Mouse (Mus musculus): ENCODE measurements around the gene Zc3h12a. TPM values are rescaled to one million over a fixed set of nuclear protein-coding genes. Genes with fewer than 3 reads are reported as not detected.

Zc3h12a gene
- polyA plus RNA-seq, 1 experiment: not detected

DNA sequence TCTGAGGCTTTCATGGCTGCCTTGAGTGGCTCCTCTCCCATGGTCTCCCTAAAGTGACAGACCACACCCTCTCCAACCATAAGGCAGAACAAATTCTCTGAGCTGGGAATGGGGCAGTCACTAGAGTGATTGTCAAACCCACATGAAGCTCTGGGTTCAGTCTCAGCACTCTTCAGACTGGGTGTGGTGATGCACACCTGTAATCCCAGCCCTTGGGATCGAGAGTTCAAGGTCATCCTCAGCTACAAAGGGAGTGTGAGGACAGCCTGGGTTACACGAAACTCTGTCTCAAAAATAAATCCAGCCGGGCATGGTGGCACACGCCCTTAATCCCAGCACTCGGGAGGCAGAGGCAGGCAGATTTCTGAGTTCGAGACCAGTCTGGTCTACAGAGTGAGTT lies 24.8 kb upstream of the Zc3h12a start:
- H3K27ac ChIP-seq (ENCODE audit: insufficient read depth, low read depth, low read length): no peak overlapping the region
- WGBS: 93% methylated on average over 6 of the region's 6 CpGs

GRCm38 (mm10) chr4:125149460-125149859 lies 21.8 kb upstream of the Zc3h12a start:
- TF ChIP-seq POLR2A (IDR thresholded peaks at IDR 0.05; ENCODE audit: insufficient read depth, low read depth, low read length) (no peak), CTCF (IDR thresholded peaks at IDR 0.05; ENCODE audit: insufficient read depth, low read depth, low read length) (no peak)
- Histone ChIP-seq H3K4me1 (ENCODE audit: control insufficient read depth, insufficient read depth, low read length) (peaks cover 14% of the 10 kb centered on the region), H3K27ac (ENCODE audit: insufficient read depth, low read depth, low read length) (no peak overlapping the region), H3K4me3 (ENCODE audit: insufficient read depth, low read depth, low read length) (no peak overlapping the region)
- 36% methylated on average over 5 of the region's 5 CpGs for WGBS

More for the DNA sequence above, 24.8 kb upstream of the Zc3h12a start:
- H3K4me3 ChIP-seq (ENCODE audit: insufficient read depth, low read depth, low read length): no peak overlapping the region
- no peaks in the 10 kb centered on the region for H3K4me1 ChIP-seq (ENCODE audit: control insufficient read depth, insufficient read depth, low read length)
- TF ChIP-seq CTCF (IDR thresholded peaks at IDR 0.05; ENCODE audit: insufficient read depth, low read depth, low read length) (no peak), POLR2A (IDR thresholded peaks at IDR 0.05; ENCODE audit: insufficient read depth, low read depth, low read length) (no peak)

DNA sequence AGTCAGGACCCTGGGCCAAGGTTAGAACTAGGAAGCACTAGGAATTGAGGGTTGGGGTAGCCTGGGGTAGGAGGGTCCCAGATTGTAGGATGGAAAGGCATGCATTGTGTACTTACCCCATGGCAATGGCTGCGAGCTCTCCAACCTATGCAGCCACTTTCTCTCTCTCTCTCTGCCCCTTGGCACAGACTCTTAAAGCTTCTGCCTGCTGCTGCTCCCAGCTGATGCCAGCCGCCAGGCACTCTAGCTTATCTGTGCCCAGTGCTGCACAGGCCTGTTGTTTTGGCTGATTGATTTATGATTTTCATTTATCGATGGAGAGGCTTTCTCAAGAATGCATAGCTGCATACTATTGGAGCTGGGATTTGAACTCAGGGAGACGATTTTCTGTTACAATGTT lies 20.3 kb upstream of the Zc3h12a start:
- Histone ChIP-seq H3K27ac (ENCODE audit: insufficient read depth, low read depth, low read length) (no peak overlapping the region), H3K4me3 (ENCODE audit: insufficient read depth, low read depth, low read length) (no peak overlapping the region), H3K4me1 (ENCODE audit: control insufficient read depth, insufficient read depth, low read length) (peaks cover 14% of the 10 kb centered on the region)
- 90% methylated on average over 4 of the region's 4 CpGs for WGBS
- TF ChIP-seq POLR2A (IDR thresholded peaks at IDR 0.05; ENCODE audit: insufficient read depth, low read depth, low read length) (no peak), CTCF (IDR thresholded peaks at IDR 0.05; ENCODE audit: insufficient read depth, low read depth, low read length) (no peak)

DNA sequence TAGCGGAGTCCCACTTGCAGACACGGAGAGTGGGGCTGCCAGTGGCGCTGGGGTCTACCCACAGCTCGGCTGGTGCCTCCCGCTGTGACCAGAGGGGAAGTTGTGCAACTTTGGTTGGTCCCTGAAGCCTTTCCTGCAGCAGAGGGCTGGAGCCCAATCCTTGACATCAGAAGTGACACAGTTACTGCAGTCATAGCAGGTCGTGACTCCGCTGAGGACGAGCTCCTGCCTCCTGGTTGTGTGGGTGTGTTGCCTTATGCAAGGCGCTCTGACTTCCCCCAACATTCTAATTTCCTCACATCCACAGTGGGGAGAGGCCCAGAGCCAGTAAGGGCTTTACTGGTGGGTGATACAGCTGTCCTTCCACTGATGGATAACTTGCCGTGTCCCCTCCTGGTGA lies 17.6 kb upstream of the Zc3h12a start:
- 22% methylated on average over 10 of the region's 10 CpGs for WGBS
- Histone ChIP-seq H3K4me3 (ENCODE audit: insufficient read depth, low read depth, low read length) (no peak overlapping the region), H3K4me1 (ENCODE audit: control insufficient read depth, insufficient read depth, low read length) (peaks cover 14% of the 10 kb centered on the region), H3K27ac (ENCODE audit: insufficient read depth, low read depth, low read length) (no peak overlapping the region)
- TF ChIP-seq POLR2A (IDR thresholded peaks at IDR 0.05; ENCODE audit: insufficient read depth, low read depth, low read length) (no peak), CTCF (IDR thresholded peaks at IDR 0.05; ENCODE audit: insufficient read depth, low read depth, low read length) (no peak)

GRCm38 (mm10) chr4:125144627-125145026 lies 17.0 kb upstream of the Zc3h12a start:
- Histone ChIP-seq H3K27ac (ENCODE audit: insufficient read depth, low read depth, low read length) (no peak overlapping the region), H3K4me3 (ENCODE audit: insufficient read depth, low read depth, low read length) (no peak overlapping the region), H3K4me1 (ENCODE audit: control insufficient read depth, insufficient read depth, low read length) (peaks cover 14% of the 10 kb centered on the region)
- 48% methylated on average over 7 of the region's 7 CpGs for WGBS
- TF ChIP-seq POLR2A (IDR thresholded peaks at IDR 0.05; ENCODE audit: insufficient read depth, low read depth, low read length) (no peak), CTCF (IDR thresholded peaks at IDR 0.05; ENCODE audit: insufficient read depth, low read depth, low read length) (no peak)

DNA sequence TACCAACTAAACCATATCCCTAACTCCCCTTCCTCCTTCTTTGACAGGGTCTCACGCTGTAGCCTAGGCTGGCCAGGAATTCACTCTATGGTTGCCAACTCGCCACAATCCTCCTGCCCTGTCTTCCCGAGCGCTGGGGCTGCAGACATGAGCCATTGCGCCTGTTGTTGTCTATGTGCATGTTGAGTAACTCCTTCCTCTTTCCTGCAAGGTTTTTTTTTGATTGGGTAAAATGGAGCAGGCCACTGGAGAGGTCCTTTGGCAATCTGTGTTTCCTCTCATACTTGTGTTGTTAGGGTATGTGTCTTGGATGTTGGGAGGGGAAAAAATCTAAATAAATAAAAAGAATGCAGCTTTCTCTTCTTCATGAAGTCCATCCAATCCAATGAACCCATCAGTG lies 16.6 kb upstream of the Zc3h12a start:
- Histone ChIP-seq H3K27ac (ENCODE audit: insufficient read depth, low read depth, low read length) (no peak overlapping the region), H3K4me3 (ENCODE audit: insufficient read depth, low read depth, low read length) (no peak overlapping the region), H3K4me1 (ENCODE audit: control insufficient read depth, insufficient read depth, low read length) (peaks cover 14% of the 10 kb centered on the region)
- WGBS: 80% methylated on average over 5 of the region's 5 CpGs
- TF ChIP-seq POLR2A (IDR thresholded peaks at IDR 0.05; ENCODE audit: insufficient read depth, low read depth, low read length): no peak
- TF ChIP-seq CTCF (IDR thresholded peaks at IDR 0.05; ENCODE audit: insufficient read depth, low read depth, low read length): no peak

DNA sequence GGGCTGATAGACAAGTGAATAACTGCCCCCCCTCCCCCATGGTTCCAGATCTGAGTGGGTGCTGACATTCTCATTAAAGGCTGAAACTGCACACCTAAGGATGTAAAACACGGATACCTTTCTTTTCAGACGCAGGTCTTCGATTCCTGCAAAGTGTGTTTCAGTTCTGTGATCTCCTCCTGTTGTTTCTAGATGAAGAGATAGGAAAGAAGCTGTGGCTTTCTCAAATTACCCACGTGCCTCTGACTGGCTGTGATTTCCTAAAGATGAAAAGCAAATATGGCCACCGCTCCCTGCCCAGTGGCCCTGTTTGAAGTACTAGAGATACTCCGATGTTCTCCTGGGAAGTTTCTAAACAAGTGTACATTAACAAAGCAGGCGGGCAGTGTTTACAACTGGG lies 10.7 kb upstream of the Zc3h12a start:
- 86% methylated on average over 7 of the region's 7 CpGs for WGBS
- Histone ChIP-seq H3K4me1 (ENCODE audit: control insufficient read depth, insufficient read depth, low read length) (no peaks in the 10 kb centered on the region), H3K27ac (ENCODE audit: insufficient read depth, low read depth, low read length) (no peak overlapping the region), H3K4me3 (ENCODE audit: insufficient read depth, low read depth, low read length) (no peak overlapping the region)
- no peak for TF ChIP-seq CTCF (IDR thresholded peaks at IDR 0.05; ENCODE audit: insufficient read depth, low read depth, low read length)
- TF ChIP-seq POLR2A (IDR thresholded peaks at IDR 0.05; ENCODE audit: insufficient read depth, low read depth, low read length): no peak

GRCm38 (mm10) chr4:125136303-125136888 lies 8.8 kb upstream of the Zc3h12a start:
- H3K4me3 ChIP-seq (ENCODE audit: insufficient read depth, low read depth, low read length): no peak overlapping the region
- no peak for TF ChIP-seq POLR2A (IDR thresholded peaks at IDR 0.05; ENCODE audit: insufficient read depth, low read depth, low read length)
- no peak for TF ChIP-seq CTCF (IDR thresholded peaks at IDR 0.05; ENCODE audit: insufficient read depth, low read depth, low read length)
- WGBS: 59% methylated on average over 12 of the region's 12 CpGs
- H3K4me1 ChIP-seq (ENCODE audit: control insufficient read depth, insufficient read depth, low read length): peaks cover 3% of the 10 kb centered on the region; the same call in 1 of the 2 replicates
- H3K27ac ChIP-seq (ENCODE audit: insufficient read depth, low read depth, low read length): no peak overlapping the region

- 76% methylated on average over 10 of the region's 10 CpGs for WGBS
- Histone ChIP-seq H3K4me1 (ENCODE audit: control insufficient read depth, insufficient read depth, low read length) (peaks cover 3% of the 10 kb centered on the region; the same call in 1 of the 2 replicates), H3K27ac (ENCODE audit: insufficient read depth, low read depth, low read length) (no peak overlapping the region), H3K4me3 (ENCODE audit: insufficient read depth, low read depth, low read length) (no peak overlapping the region)
- TF ChIP-seq CTCF (IDR thresholded peaks at IDR 0.05; ENCODE audit: insufficient read depth, low read depth, low read length) (no peak), POLR2A (IDR thresholded peaks at IDR 0.05; ENCODE audit: insufficient read depth, low read depth, low read length) (no peak)
Observed at GRCm38 (mm10) chr4:125135076-125135855, 7.6 kb upstream of the Zc3h12a start.
